Mouse (Mus musculus): ENCODE measurements around the gene Cers5. TPM values are rescaled to one million over a fixed set of nuclear protein-coding genes. Genes with fewer than 3 reads are reported as not detected.
"Not testable (repeated sequence)": the region's sequence is repeated elsewhere in the genome, so short reads cannot be mapped to it uniquely, and the experiment has no call there.

Cers5 gene
- polyA plus RNA-seq (2012; ENCODE audit: insufficient read depth, insufficient read length, low replicate concordance, missing spikeins): not detected in 2 replicates

GRCm38 (mm10) chr15:99772881-99772924 is at the start of gene Cers5:
Gene Cers5, minus strand, starts transcription at chr15:99772885.
- peak within 1 kb of the TSS; percentile 90 for H3K27ac ChIP-seq (ENCODE audit: insufficient read depth, low read depth, low read length)
- H3K4me1 ChIP-seq (ENCODE audit: control insufficient read depth, insufficient read depth, low read length): not testable (repeated sequence)
- H3K4me3 ChIP-seq (ENCODE audit: insufficient read depth, low read depth, low read length): peak within 1 kb of the TSS; percentile 92

- Histone ChIP-seq H3K4me1 (ENCODE audit: control insufficient read depth, insufficient read depth, low read length) (peaks cover 10% of the 10 kb centered on the region), H3K4me3 (ENCODE audit: insufficient read depth, low read depth, low read length) (peak overlapping the region; percentile 38), H3K27ac (ENCODE audit: insufficient read depth, low read depth, low read length) (peak overlapping the region; percentile 64; the same call in 1 of the 2 replicates)
- 42% methylated on average over 14 of the region's 14 CpGs for WGBS
- TF ChIP-seq POLR2A (IDR thresholded peaks at IDR 0.05; ENCODE audit: insufficient read depth, low read depth, low read length) (no peak), CTCF (IDR thresholded peaks at IDR 0.05; ENCODE audit: insufficient read depth, low read depth, low read length) (no peak)
These were observed 47.1 kb upstream of the Cers5 start for GRCm38 (mm10) chr15:99819621-99820279.

DNA sequence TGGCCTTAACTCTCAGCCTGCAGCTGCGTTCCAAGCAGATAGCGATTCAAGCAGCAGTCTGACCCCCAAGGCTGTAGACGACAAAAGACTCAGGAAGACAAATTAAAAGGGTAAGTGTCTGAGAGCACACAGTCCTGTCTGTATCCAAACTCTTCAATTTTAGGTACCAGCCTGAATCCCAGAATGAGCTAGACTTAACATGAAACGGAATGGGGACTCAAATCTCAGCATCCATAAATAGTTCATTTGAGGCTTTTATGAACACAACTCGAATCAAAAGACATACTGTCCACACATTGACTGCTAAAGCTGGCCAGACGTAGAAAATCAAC is 46.4 kb upstream of the Cers5 start:
- peak overlapping the region; percentile 38 for H3K4me3 ChIP-seq (ENCODE audit: insufficient read depth, low read depth, low read length)
- H3K27ac ChIP-seq (ENCODE audit: insufficient read depth, low read depth, low read length): peak overlapping the region; percentile 64
- no peak for TF ChIP-seq POLR2A (IDR thresholded peaks at IDR 0.05; ENCODE audit: insufficient read depth, low read depth, low read length)
- TF ChIP-seq CTCF (IDR thresholded peaks at IDR 0.05; ENCODE audit: insufficient read depth, low read depth, low read length): no peak
- peaks cover 13% of the 10 kb centered on the region for H3K4me1 ChIP-seq (ENCODE audit: control insufficient read depth, insufficient read depth, low read length)
- 30% methylated on average over 6 of the region's 6 CpGs for WGBS

GRCm38 (mm10) chr15:99818321-99819108 is 45.8 kb upstream of the Cers5 start:
- Histone ChIP-seq H3K27ac (ENCODE audit: insufficient read depth, low read depth, low read length) (peak overlapping the region; percentile 64), H3K4me3 (ENCODE audit: insufficient read depth, low read depth, low read length) (peak overlapping the region; percentile 38), H3K4me1 (ENCODE audit: control insufficient read depth, insufficient read depth, low read length) (peaks cover 13% of the 10 kb centered on the region)
- WGBS: 32% methylated on average over 13 of the region's 13 CpGs
- no peak for TF ChIP-seq POLR2A (IDR thresholded peaks at IDR 0.05; ENCODE audit: insufficient read depth, low read depth, low read length)
- TF ChIP-seq CTCF (IDR thresholded peaks at IDR 0.05; ENCODE audit: insufficient read depth, low read depth, low read length): no peak

- WGBS: 52% methylated on average over 8 of the region's 8 CpGs
- TF ChIP-seq POLR2A (IDR thresholded peaks at IDR 0.05; ENCODE audit: insufficient read depth, low read depth, low read length) (no peak), CTCF (IDR thresholded peaks at IDR 0.05; ENCODE audit: insufficient read depth, low read depth, low read length) (no peak)
- Histone ChIP-seq H3K27ac (ENCODE audit: insufficient read depth, low read depth, low read length) (peak overlapping the region; percentile 70; the same call in 1 of the 2 replicates), H3K4me3 (ENCODE audit: insufficient read depth, low read depth, low read length) (peak overlapping the region; percentile 38), H3K4me1 (ENCODE audit: control insufficient read depth, insufficient read depth, low read length) (peaks cover 13% of the 10 kb centered on the region)
These were observed 44.9 kb upstream of the Cers5 start for GRCm38 (mm10) chr15:99817343-99818235.

GRCm38 (mm10) chr15:99815999-99816398 is 43.3 kb upstream of the Cers5 start:
- 96% methylated on average over 4 of the region's 4 CpGs for WGBS
- peaks cover 13% of the 10 kb centered on the region for H3K4me1 ChIP-seq (ENCODE audit: control insufficient read depth, insufficient read depth, low read length)
- H3K27ac ChIP-seq (ENCODE audit: insufficient read depth, low read depth, low read length): no peak overlapping the region
- TF ChIP-seq CTCF (IDR thresholded peaks at IDR 0.05; ENCODE audit: insufficient read depth, low read depth, low read length): no peak
- no peak for TF ChIP-seq POLR2A (IDR thresholded peaks at IDR 0.05; ENCODE audit: insufficient read depth, low read depth, low read length)
- H3K4me3 ChIP-seq (ENCODE audit: insufficient read depth, low read depth, low read length): no peak overlapping the region

- H3K27ac ChIP-seq (ENCODE audit: insufficient read depth, low read depth, low read length): no peak overlapping the region
- WGBS: 52% methylated on average over 24 of the region's 24 CpGs
- no peak overlapping the region for H3K4me3 ChIP-seq (ENCODE audit: insufficient read depth, low read depth, low read length)
- H3K4me1 ChIP-seq (ENCODE audit: control insufficient read depth, insufficient read depth, low read length): peaks cover 10% of the 10 kb centered on the region
- TF ChIP-seq POLR2A (IDR thresholded peaks at IDR 0.05; ENCODE audit: insufficient read depth, low read depth, low read length) (no peak), CTCF (IDR thresholded peaks at IDR 0.05; ENCODE audit: insufficient read depth, low read depth, low read length) (no peak)
These were observed 42.0 kb upstream of the Cers5 start for GRCm38 (mm10) chr15:99814554-99815260.

DNA sequence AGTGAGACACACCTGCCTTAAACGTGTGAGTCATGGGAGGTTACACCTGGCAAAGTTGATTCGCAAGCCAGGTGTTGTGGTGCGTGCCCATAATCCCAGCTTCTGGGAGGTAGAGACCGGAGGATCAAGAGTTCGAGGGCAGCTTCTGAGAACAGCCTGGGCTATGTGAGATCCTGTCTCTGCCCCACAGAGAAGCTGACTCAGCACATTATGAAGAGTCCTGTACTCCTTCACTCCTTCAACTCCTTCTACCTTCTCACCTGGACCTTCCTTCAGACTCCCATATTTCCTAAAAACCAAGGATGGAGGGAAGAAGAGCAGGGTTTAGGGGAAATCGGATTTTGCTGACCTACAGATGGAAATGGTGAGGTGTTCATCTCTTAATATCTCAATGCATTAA is 41.0 kb upstream of the Cers5 start:
- 96% methylated on average over 6 of the region's 6 CpGs for WGBS
- Histone ChIP-seq H3K27ac (ENCODE audit: insufficient read depth, low read depth, low read length) (no peak overlapping the region), H3K4me3 (ENCODE audit: insufficient read depth, low read depth, low read length) (no peak overlapping the region), H3K4me1 (ENCODE audit: control insufficient read depth, insufficient read depth, low read length) (peaks cover 6% of the 10 kb centered on the region)
- TF ChIP-seq CTCF (IDR thresholded peaks at IDR 0.05; ENCODE audit: insufficient read depth, low read depth, low read length) (no peak), POLR2A (IDR thresholded peaks at IDR 0.05; ENCODE audit: insufficient read depth, low read depth, low read length) (no peak)

- Histone ChIP-seq H3K4me3 (ENCODE audit: insufficient read depth, low read depth, low read length) (no peak overlapping the region), H3K4me1 (ENCODE audit: control insufficient read depth, insufficient read depth, low read length) (peaks cover 15% of the 10 kb centered on the region), H3K27ac (ENCODE audit: insufficient read depth, low read depth, low read length) (no peak overlapping the region)
- TF ChIP-seq POLR2A (IDR thresholded peaks at IDR 0.05; ENCODE audit: insufficient read depth, low read depth, low read length): no peak
- no peak for TF ChIP-seq CTCF (IDR thresholded peaks at IDR 0.05; ENCODE audit: insufficient read depth, low read depth, low read length)
- WGBS: 76% methylated on average over 7 of the region's 7 CpGs
These were observed 39.4 kb upstream of the Cers5 start for GRCm38 (mm10) chr15:99812097-99812496.
